Mouse (Mus musculus) right cerebral cortex, adult 18-20 months (tissue): ENCODE data around the gene Pld4.
"Not testable (repeated sequence)": the region's sequence is repeated elsewhere in the genome, so short reads cannot be mapped to it uniquely, and the experiment has no call there.

ENCODE experiments used
- DNase-seq: peaks from one replicate; pipeline ENCODE4 v3.0.0; 2022; ENCODE audit warnings: mixed read lengths

Gene Pld4

DNA sequence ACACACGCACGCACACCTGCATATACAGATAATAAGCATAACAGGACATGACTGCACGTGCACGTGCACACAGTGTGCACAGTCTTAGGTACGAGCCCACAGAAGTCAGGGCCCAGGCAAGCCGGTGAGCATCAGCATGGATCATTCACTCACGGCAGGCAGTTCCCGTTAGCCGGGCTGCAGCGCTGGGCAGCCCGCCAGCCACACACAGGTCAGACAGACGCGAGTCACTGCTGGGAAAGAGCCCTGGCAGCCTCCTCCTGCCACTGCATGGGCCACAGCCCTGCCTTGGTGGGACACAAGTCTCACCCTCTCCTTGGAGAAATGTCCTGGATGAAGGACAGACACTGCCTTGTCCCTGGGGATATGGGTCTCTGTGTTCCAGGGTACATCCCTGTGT is 43.6 kb downstream of the Pld4 start:
- DNase-seq: no peak

DNA sequence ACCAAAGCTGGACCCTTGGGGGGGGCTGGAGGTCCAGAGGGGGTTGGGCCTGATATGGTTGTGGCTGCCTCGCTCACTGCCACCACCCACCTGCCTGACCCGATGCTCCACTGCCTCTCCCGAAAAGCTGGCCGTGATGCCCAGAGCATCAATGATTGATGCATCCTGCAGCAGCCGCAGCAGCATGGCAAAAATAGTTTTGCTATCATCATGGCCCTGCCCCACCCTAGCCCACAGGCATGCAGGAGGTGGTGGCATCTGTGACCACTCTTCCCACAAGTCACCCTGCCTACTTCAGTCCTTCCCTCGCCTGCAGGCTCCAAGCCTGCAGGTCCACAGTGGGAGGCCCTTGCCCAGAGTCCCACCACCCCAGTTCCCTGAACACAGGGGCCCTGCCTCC is 45.6 kb downstream of the Pld4 start:
- DNase-seq: no peak

DNA sequence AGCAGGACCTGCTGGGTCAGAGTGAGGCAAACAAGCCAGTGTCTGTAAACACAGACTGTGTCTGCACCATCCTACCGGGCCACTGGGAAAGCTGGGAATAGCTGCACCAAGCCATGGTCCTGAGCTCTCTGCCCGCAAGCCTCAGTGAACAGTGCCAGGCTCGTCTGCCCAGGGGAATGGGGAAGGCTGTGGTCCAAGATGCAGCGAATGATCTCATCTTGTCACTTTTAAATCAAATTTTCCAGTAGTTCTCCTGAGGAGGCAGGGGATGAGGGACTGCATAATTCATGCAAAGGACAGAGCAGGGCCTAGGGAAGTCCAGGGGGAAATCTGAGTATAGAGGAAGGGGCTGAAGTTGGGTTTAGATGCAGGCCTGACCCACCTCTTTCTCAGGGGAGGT is 47.3 kb downstream of the Pld4 start:
- no peak for DNase-seq

DNA sequence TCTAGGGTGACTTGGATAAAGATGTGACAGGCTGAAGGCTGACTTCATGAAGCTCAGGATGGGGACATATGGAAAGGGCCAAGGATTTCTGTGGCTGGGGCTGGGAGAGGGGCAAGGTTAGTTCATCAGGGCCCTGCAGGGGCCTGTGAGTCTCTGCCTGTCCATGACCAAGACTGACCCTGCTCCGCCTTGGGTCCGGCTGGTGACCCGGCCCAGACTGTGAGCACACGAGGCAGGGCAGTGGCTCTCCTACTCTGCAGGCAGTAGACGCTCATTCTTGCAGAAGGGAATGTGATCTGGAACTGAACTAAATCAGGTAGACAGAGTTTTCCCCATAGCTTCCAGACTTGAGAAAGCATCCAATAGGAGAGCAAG is 47.7 kb downstream of the Pld4 start:
- DNase-seq: no peak

DNA sequence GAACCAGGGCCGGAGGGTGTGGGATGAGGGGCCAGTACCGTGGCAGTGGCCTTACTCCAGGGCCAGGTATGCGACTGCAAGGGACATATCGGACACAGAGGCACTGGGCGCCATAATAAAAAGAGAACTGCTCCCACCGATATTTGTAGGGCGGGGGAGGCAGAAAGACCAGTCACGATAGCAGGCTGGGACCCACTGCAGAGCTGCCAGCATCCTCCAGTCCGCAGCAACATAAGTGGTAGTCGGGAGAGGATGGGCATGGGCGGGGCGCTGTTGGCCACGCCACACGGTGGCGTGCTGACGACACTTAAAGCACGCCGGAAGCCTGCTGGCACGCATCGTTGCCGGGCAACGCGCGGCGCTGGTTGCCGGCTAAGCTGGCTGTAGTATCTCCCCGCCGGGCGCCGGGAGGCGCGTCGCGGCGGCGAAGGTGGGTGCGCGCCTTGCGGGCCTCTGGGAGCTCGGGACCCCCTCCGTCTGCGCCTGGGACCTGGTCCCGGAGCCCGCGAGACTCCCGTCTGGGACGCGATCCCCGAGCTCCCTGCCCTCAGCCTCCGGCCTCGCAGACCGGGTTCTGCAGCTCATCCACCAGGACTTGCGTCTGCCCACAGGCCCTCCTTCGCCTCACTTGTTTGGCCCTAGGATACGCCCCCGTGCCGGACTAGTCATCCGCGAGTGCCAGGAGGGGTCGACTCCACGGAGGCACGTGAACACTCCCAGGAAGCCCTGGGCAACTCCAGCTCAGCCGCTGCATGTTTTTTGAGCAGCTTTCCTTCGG is 48.3 kb downstream of the Pld4 start, which contains the start of gene Clba1:
Gene Clba1 (plus strand): TSS at position 351 of the 778 bp plus-strand sequence.
- peak; percentile 95 for DNase-seq

DNA sequence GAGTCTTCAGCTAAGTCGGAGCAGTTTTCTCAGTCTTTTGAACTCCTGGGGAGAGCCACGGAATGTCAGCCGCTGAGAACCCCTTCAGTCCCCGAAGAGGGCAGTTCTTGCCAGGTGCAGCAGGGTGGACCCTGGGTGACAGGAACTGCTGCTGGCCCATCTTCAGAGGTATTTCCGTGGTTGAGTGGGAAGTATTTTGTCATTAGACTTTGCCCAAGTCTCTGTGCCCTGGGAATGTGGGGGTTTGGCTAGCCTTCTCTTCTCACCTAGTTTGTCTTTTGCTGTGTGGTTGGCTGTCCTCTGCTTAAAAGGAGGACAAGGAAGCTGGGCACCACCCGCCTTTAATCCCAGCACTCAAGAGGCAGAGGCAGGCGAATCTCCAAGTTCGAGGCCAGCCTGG is 49.2 kb downstream of the Pld4 start:
- DNase-seq: no peak

DNA sequence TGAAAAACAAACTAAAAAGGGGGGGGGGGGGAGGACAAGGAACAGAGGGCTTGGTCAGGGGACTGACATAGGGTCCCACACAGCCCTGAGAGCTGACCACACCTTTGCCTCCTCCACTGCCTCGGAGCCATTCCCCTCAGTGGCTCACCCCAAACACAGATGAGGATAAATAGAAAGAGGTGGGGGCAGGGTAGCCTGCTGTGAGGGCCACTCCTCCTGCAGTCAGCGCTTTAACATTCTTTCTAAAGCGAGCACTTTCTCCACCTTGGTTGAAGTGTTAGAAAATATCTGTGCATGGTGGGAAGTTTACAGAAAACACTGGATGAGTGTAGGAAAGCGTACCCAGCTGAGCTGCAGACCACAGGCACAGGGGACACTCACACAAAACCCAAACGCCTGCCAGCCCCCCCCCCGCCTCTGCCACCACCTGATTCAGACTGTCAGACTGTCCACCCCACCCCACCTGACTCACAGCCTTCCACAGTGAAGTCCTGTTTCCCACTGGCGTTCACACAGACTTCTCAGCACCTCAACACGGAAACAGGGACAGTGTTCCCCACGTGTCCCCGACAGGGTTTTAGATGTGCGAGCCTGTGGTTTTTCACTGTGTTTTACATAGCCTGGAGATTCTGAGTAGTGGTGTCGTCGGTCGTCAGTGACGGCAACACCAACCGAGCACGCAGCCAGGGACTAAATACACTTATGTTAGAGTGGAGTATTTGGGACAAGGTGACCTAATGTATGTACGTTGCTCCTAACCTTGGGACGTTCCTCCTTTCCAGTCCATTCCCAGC is 49.8 kb downstream of the Pld4 start:
- no peak for DNase-seq

DNA sequence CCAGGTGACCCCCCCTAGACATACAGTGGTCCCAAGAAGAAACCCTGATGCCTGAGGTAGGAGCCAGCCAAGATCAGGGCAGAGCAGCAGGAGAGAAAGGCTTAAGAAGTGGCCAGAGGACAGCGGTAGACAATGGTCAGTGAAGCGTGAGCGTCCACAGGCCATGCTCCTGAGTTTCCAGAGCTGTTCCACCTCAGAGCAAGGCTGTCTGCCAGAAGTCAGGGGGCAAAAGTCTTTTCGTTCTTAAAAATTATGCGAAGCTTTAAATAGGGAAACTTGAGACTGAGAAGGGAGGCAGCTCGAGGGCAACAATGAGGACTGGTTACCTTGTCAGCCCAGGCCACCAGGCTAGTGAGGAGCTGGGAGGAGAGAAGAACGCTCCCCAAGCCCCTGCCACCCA is 52.9 kb downstream of the Pld4 start:
- DNase-seq: no peak

DNA sequence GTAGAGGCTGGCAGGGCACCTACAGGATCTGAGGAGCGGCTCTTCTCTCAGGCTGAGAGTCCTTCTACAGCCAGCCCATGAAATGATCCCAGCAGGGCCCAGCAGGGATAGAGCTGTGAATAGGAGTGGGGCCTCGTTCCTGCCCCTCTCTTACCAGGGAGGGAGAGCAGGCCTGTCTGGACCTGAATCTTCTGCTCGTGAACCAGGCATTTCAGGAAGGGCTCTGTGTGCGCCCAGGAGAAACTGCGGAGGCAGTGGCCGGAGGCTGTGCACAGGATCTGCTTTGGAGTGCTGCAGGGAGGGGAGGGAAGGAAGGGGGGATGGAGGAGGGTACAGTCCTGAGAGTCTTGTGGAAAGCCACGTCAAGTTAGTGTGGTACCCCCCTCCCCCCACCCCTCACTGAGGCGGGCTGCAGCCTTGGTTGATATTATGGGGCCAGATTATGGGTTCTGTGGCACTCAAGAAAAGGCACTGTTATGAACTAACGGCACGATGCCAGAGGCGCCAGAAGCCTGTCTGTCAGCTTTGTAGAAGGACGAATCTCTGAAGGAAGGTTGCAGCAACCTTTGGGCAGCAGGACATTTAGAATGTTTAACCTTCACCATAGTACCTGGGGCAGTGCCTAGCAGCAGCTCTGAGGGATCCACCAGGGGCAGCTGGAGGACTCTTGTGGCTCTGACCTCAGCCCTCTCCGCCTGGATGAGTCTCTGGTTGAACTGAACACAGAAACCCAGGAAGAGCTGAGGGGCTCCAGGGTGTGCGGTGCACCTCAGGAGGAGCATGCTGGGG is 54.4 kb downstream of the Pld4 start:
- DNase-seq: no peak

DNA sequence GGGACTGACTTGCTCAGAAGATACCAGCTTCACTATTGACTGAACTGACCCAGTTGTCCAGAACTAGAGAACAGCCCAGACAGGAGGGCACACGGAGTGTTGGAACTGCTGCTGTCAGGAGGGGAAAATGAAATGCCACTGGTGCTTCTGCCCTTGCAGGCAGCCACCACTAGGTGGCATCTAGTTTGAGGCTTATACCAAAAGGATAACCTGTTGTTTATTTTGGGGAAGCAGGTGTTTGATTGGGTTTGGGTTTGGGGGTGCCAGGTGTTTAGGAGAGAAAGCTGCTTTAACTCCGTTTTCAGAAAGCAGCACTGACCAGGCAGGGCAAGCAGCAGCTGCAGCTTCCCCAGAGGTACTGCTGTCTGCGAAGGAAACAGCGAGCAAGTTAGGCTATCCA is 55.8 kb downstream of the Pld4 start:
- peak; percentile 43 for DNase-seq

DNA sequence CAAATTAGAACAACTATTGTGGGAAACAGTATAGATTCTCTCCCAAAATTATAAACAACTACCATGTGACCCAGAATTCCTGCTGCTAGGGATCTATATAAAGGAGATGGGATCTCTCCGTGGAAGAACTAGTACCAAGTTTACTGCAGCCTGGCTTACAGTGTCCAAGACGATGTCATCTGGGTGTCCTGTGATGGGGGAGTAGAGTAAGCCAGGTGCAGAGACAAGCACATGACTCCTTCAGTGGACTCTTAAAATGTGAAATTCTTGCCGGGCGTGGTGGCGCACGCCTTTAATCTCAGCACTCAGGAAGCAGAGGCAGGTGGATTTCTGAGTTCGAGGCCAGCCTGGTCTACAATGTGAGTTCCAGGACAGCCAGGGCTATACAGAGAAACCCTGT is 56.4 kb downstream of the Pld4 start:
- not testable (repeated sequence) for DNase-seq
